Mouse (Mus musculus) intestine, embryonic 16.5 days (tissue): ENCODE results near the gene Neil1. TPM values are rescaled to one million over a fixed set of nuclear protein-coding genes. Genes with fewer than 3 reads are reported as not detected.
A peak's percentile ranks its signal among the peaks of the same experiment; 100 is the strongest.

Source experiments
- ATAC-seq: fragments of 200-750 bp; cut with Nextera tagmentation; 2 replicates; pipeline ENCODE4 v1.8.0; 2017; ENCODE audit warnings: moderate TSS enrichment, moderate library complexity
- H3K27ac ChIP-seq: fragments of 300-500 bp; sonication (generic); 2 replicates; pipeline ENCODE4 v1.5.1; 2014; ENCODE audit warnings: mild to moderate bottlenecking, low read length
- H3K27me3 ChIP-seq: fragments of 300-500 bp; sonication (generic); replicated peaks from 2 replicates; pipeline ENCODE4 v1.6.1; 2014; ENCODE audit warnings: low read length, control low read depth, mixed read lengths; ENCODE audit not compliant: control insufficient read depth, insufficient read depth
- H3K36me3 ChIP-seq: fragments of 300-500 bp; sonication (generic); 2 replicates; pipeline ENCODE4 v1.6.1; 2014; ENCODE audit warnings: low read length, control low read depth; ENCODE audit not compliant: control insufficient read depth, insufficient read depth
- H3K4me1 ChIP-seq: fragments of 300-500 bp; sonication (generic); 2 replicates; pipeline ENCODE4 v1.6.1; 2014; ENCODE audit warnings: low read length, control low read depth, mixed read lengths; ENCODE audit not compliant: control insufficient read depth, insufficient read depth
- H3K4me2 ChIP-seq: fragments of 300-500 bp; sonication (generic); 2 replicates; pipeline ENCODE4 v1.6.1; 2014; ENCODE audit warnings: low read depth, low read length, control low read depth
- H3K4me3 ChIP-seq: fragments of 300-500 bp; sonication (generic); 2 replicates; pipeline ENCODE4 v1.5.1; 2014; ENCODE audit warnings: mild to moderate bottlenecking, low read length
- H3K9ac ChIP-seq: fragments of 300-500 bp; sonication (generic); 2 replicates; pipeline ENCODE4 v1.6.1; 2014; ENCODE audit warnings: low read depth, low read length
- H3K9me3 ChIP-seq: fragments of 300-500 bp; sonication (generic); 2 replicates; pipeline ENCODE4 v1.6.1; 2016; ENCODE audit warnings: low read length, control low read depth; ENCODE audit not compliant: control insufficient read depth
- WGBS: fragments of 180-500 bp; shearing (Covaris S2); extraction: QIAGEN DNeasy Blood & Tissue Kit; methylation state at CpG from one replicate; pipeline ENCODE4 v1.1.7; 2014; 5-methylcytosine and 5-hydroxymethylcytosine counted together
- polyA plus RNA-seq: library from polyadenylated mRNA; unstranded; fragments of >200 nt; fragmentation: Nextera tagmentation; extraction: Ambion mirVana; gene quantifications from 2 replicates; pipeline ENCODE4 v1.2.1, GENCODE M21; 2015

Neil1 gene
- polyA plus RNA-seq, 1 experiment from 2014 or later = 8.6 TPM

- ATAC-seq = no peak
- Histone ChIP-seq H3K4me3 (no peak overlapping the region), H3K27me3 (no peaks in the 10 kb centered on the region), H3K27ac (no peak overlapping the region), H3K9ac (no peak overlapping the region), H3K36me3 (peaks cover 6% of the 10 kb centered on the region; the same call in 1 of the 2 replicates), H3K9me3 (no peaks in the 10 kb centered on the region), H3K4me2 (no peak overlapping the region), H3K4me1 (peaks cover 11% of the 10 kb centered on the region; the same call in 1 of the 2 replicates)
- 82% methylated on average over 11 of the region's 11 CpGs for WGBS
Measured at GRCm38 (mm10) chr9:57143212-57143611, 4.9 kb downstream of the Neil1 start.

GRCm38 (mm10) chr9:57141417-57142353 is 6.4 kb downstream of the Neil1 start:
- H3K4me3 ChIP-seq = no peak overlapping the region
- no peak overlapping the region for H3K9ac ChIP-seq
- no peaks in the 10 kb centered on the region for H3K27me3 ChIP-seq
- WGBS = 89% methylated on average over 17 of the region's 17 CpGs
- ATAC-seq = no peak
- H3K4me1 ChIP-seq = peaks cover 4% of the 10 kb centered on the region; the same call in 1 of the 2 replicates
- H3K27ac ChIP-seq = no peak overlapping the region
- H3K36me3 ChIP-seq = peaks cover 16% of the 10 kb centered on the region
- H3K4me2 ChIP-seq = no peak overlapping the region
- no peaks in the 10 kb centered on the region for H3K9me3 ChIP-seq

- H3K4me2 ChIP-seq = no peak overlapping the region
- peaks cover 16% of the 10 kb centered on the region for H3K36me3 ChIP-seq
- no peaks in the 10 kb centered on the region for H3K4me1 ChIP-seq
- no peak overlapping the region for H3K27ac ChIP-seq
- H3K4me3 ChIP-seq = no peak overlapping the region
- H3K9me3 ChIP-seq = no peaks in the 10 kb centered on the region
- H3K9ac ChIP-seq = no peak overlapping the region
- no peaks in the 10 kb centered on the region for H3K27me3 ChIP-seq
- 91% methylated on average over 5 of the region's 5 CpGs for WGBS
- ATAC-seq = no peak
Measured at GRCm38 (mm10) chr9:57139571-57139970, 8.5 kb downstream of the Neil1 start.

- Histone ChIP-seq H3K27ac (no peak overlapping the region), H3K27me3 (no peaks in the 10 kb centered on the region), H3K4me3 (no peak overlapping the region), H3K36me3 (peaks cover 16% of the 10 kb centered on the region), H3K4me2 (no peak overlapping the region), H3K4me1 (no peaks in the 10 kb centered on the region), H3K9ac (no peak overlapping the region), H3K9me3 (no peaks in the 10 kb centered on the region)
- 89% methylated on average over 9 of the region's 9 CpGs for WGBS
- ATAC-seq = no peak
Measured at GRCm38 (mm10) chr9:57139110-57139509, 9.0 kb downstream of the Neil1 start.

GRCm38 (mm10) chr9:57138507-57138906 is 9.6 kb downstream of the Neil1 start:
- Histone ChIP-seq H3K4me3 (no peak overlapping the region), H3K9me3 (no peaks in the 10 kb centered on the region), H3K27me3 (no peaks in the 10 kb centered on the region), H3K4me2 (no peak overlapping the region), H3K9ac (no peak overlapping the region), H3K27ac (no peak overlapping the region), H3K4me1 (no peaks in the 10 kb centered on the region), H3K36me3 (peaks cover 16% of the 10 kb centered on the region)
- ATAC-seq = no peak
- 91% methylated on average over 6 of the region's 6 CpGs for WGBS

GRCm38 (mm10) chr9:57137777-57138176 is 10.3 kb downstream of the Neil1 start:
- 83% methylated on average over 9 of the region's 9 CpGs for WGBS

GRCm38 (mm10) chr9:57137246-57137645 is 10.9 kb downstream of the Neil1 start:
- Histone ChIP-seq H3K27me3 (no peaks in the 10 kb centered on the region), H3K4me3 (no peak overlapping the region), H3K4me2 (no peak overlapping the region), H3K9me3 (no peaks in the 10 kb centered on the region), H3K36me3 (peaks cover 14% of the 10 kb centered on the region), H3K27ac (no peak overlapping the region), H3K4me1 (no peaks in the 10 kb centered on the region), H3K9ac (no peak overlapping the region)
- WGBS = 87% methylated on average over 6 of the region's 6 CpGs
- ATAC-seq = no peak

More at GRCm38 (mm10) chr9:57137777-57138176, 10.3 kb downstream of the Neil1 start:
- ATAC-seq = no peak
- Histone ChIP-seq H3K9ac (no peak overlapping the region), H3K4me1 (no peaks in the 10 kb centered on the region), H3K4me2 (no peak overlapping the region), H3K4me3 (no peak overlapping the region), H3K36me3 (peaks cover 14% of the 10 kb centered on the region), H3K27ac (no peak overlapping the region), H3K27me3 (no peaks in the 10 kb centered on the region), H3K9me3 (no peaks in the 10 kb centered on the region)

- H3K36me3 ChIP-seq = peaks cover 15% of the 10 kb centered on the region; the same call in 1 of the 2 replicates
- H3K4me2 ChIP-seq = peak within 1 kb of the TSS; percentile 78
- no peaks in the 10 kb centered on the region for H3K9me3 ChIP-seq
- H3K27ac ChIP-seq = peak within 1 kb of the TSS; percentile 97
- H3K4me3 ChIP-seq = peak within 1 kb of the TSS; percentile 76
- WGBS = under 1% methylated on average over 58 of the region's 58 CpGs
- peak within 1 kb of the TSS; percentile 83 for H3K9ac ChIP-seq
- ATAC-seq = peak; percentile 92
- H3K27me3 ChIP-seq = no peaks in the 10 kb centered on the region
- peaks cover 7% of the 10 kb centered on the region for H3K4me1 ChIP-seq
Measured at GRCm38 (mm10) chr9:57130577-57131433, 17.3 kb downstream of the Neil1 start, which contains the start of gene Man2c1. Man2c1 (plus strand) TSS chr9:57130690.

GRCm38 (mm10) chr9:57129641-57130040 is 18.5 kb downstream of the Neil1 start:
- H3K27ac ChIP-seq = no peak overlapping the region
- H3K9ac ChIP-seq = peak overlapping the region; percentile 4; the same call in 1 of the 2 replicates
- H3K27me3 ChIP-seq = no peaks in the 10 kb centered on the region
- ATAC-seq = no peak
- H3K4me3 ChIP-seq = no peak overlapping the region
- peaks cover 15% of the 10 kb centered on the region; the same call in 1 of the 2 replicates for H3K36me3 ChIP-seq
- H3K9me3 ChIP-seq = no peaks in the 10 kb centered on the region
- H3K4me1 ChIP-seq = peaks cover 7% of the 10 kb centered on the region
- H3K4me2 ChIP-seq = peak overlapping the region; percentile 78
